Mouse (Mus musculus) embryo, embryonic 10 days (tissue): ENCODE measurements around the gene Gm45716.

Experiments used
- DNase-seq: peaks from one replicate; pipeline ENCODE4 v3.0.0-alpha.2; 2015; ENCODE audit warnings: low spot score

Gene Gm45716

GRCm38 (mm10) chr11:90187441-90187840, at the start of gene Gm45716:
TSS of gene Gm45716 (plus strand) at chr11:90187683.
- DNase-seq: no peak

- no peak for DNase-seq
These were observed 45.1 kb upstream of the Gm45716 start for GRCm38 (mm10) chr11:90142393-90142792.

- DNase-seq: no peak
These were observed 44.5 kb upstream of the Gm45716 start for GRCm38 (mm10) chr11:90142936-90143335.

GRCm38 (mm10) chr11:90146086-90146860, 41.2 kb upstream of the Gm45716 start:
- DNase-seq: no peak

GRCm38 (mm10) chr11:90155066-90155465, 32.4 kb upstream of the Gm45716 start:
- DNase-seq: no peak

GRCm38 (mm10) chr11:90155466-90155865, 32.0 kb upstream of the Gm45716 start:
- no peak for DNase-seq

GRCm38 (mm10) chr11:90167771-90168170, 19.7 kb upstream of the Gm45716 start:
- peak; percentile 28 for DNase-seq

GRCm38 (mm10) chr11:90168338-90169065, 19.0 kb upstream of the Gm45716 start:
- DNase-seq: no peak

- no peak for DNase-seq
These were observed 18.1 kb upstream of the Gm45716 start for GRCm38 (mm10) chr11:90169200-90170013.

- DNase-seq: peak; percentile 92
These were observed 17.5 kb upstream of the Gm45716 start for GRCm38 (mm10) chr11:90170014-90170320.

- no peak for DNase-seq
These were observed 15.2 kb upstream of the Gm45716 start for GRCm38 (mm10) chr11:90172331-90172730.

GRCm38 (mm10) chr11:90175634-90176300, 11.7 kb upstream of the Gm45716 start:
- no peak for DNase-seq

- DNase-seq: no peak
These were observed 10.1 kb upstream of the Gm45716 start for GRCm38 (mm10) chr11:90177389-90177788.

GRCm38 (mm10) chr11:90183361-90183760, 4.1 kb upstream of the Gm45716 start:
- DNase-seq: peak; percentile 59

- DNase-seq: no peak
These were observed 2.7 kb upstream of the Gm45716 start for GRCm38 (mm10) chr11:90184756-90185155.

GRCm38 (mm10) chr11:90190156-90190555, 2.7 kb downstream of the Gm45716 start:
- DNase-seq: no peak

- no peak for DNase-seq
These were observed 7.5 kb downstream of the Gm45716 start for GRCm38 (mm10) chr11:90194946-90195345.

GRCm38 (mm10) chr11:90195756-90196520, 8.5 kb downstream of the Gm45716 start:
- no peak for DNase-seq

- DNase-seq: no peak
These were observed 9.2 kb downstream of the Gm45716 start for GRCm38 (mm10) chr11:90196521-90197215.

- DNase-seq: peak; percentile 5
These were observed 10.6 kb downstream of the Gm45716 start for GRCm38 (mm10) chr11:90198048-90198447.

- DNase-seq: no peak
These were observed 13.3 kb downstream of the Gm45716 start for GRCm38 (mm10) chr11:90200826-90201225.
